Mouse (Mus musculus): Measurements from ENCODE around the gene 1700029I15Rik. TPM values are rescaled to one million over a fixed set of nuclear protein-coding genes. Genes with fewer than 3 reads are reported as not detected.

1700029I15Rik gene
- total RNA-seq, 1 experiment = 1.3 TPM

- in situ Hi-C loops (cut with MboI; ENCODE audit: low sequenced_read_pairs in 2 of 2, unreplicated experiment in 2 of 2) = no loop called here
- no peak overlapping the region for H3K27ac ChIP-seq (ENCODE audit: insufficient read depth, low read depth, low read length, poor library complexity, severe bottlenecking)
- no peaks in the 10 kb centered on the region for H3K9me3 ChIP-seq (ENCODE audit: control insufficient read depth, insufficient read depth, low read depth, low read length)
- H3K4me3 ChIP-seq (ENCODE audit: insufficient read depth in 1 of 2, low read depth in 1 of 2, low read length in 2 of 2, poor library complexity in 1 of 2, severe bottlenecking in 1 of 2) = no peak overlapping the region
- H3K9ac ChIP-seq (ENCODE audit: insufficient read depth, low read depth, low read length, poor library complexity, severe bottlenecking) = no peak overlapping the region
- no peak for DNase-seq (ENCODE audit: low read depth, low spot score)
- no peak for TF ChIP-seq HCFC1 (IDR thresholded peaks at IDR 0.05; ENCODE audit: borderline replicate concordance, insufficient read depth, low read length)
- H3K36me3 ChIP-seq (ENCODE audit: control insufficient read depth, insufficient read depth, low read length, poor library complexity, severe bottlenecking) = peaks cover 22% of the 10 kb centered on the region; the same call in 1 of the 2 replicates
- peaks cover 2 to 11% of the 10 kb centered on the region in 2 experiments; a peak in 1 of 4 replicates for H3K4me1 ChIP-seq (ENCODE audit: control insufficient read depth in 2 of 2, insufficient read depth in 2 of 2, low read length in 2 of 2, poor library complexity in 1 of 2)
Observed at GRCm38 (mm10) chr2:92387646-92388045, 5.3 kb downstream of the 1700029I15Rik start.

- no peak overlapping the region for H3K9ac ChIP-seq (ENCODE audit: insufficient read depth, low read depth, low read length, poor library complexity, severe bottlenecking)
- peaks cover 22% of the 10 kb centered on the region; the same call in 1 of the 2 replicates for H3K36me3 ChIP-seq (ENCODE audit: control insufficient read depth, insufficient read depth, low read length, poor library complexity, severe bottlenecking)
- no peak for DNase-seq (ENCODE audit: low read depth, low spot score)
- H3K9me3 ChIP-seq (ENCODE audit: control insufficient read depth, insufficient read depth, low read depth, low read length) = no peaks in the 10 kb centered on the region
- H3K4me1 ChIP-seq (ENCODE audit: control insufficient read depth in 2 of 2, insufficient read depth in 2 of 2, low read length in 2 of 2, poor library complexity in 1 of 2) = peaks cover 2 to 14% of the 10 kb centered on the region in 2 experiments; a peak in 1 of 4 replicates
- H3K4me3 ChIP-seq (ENCODE audit: insufficient read depth in 1 of 2, low read depth in 1 of 2, low read length in 2 of 2, poor library complexity in 1 of 2, severe bottlenecking in 1 of 2) = no peak overlapping the region
- in situ Hi-C loops (cut with MboI; ENCODE audit: low sequenced_read_pairs in 2 of 2, unreplicated experiment in 2 of 2) = no loop called here
- no peak overlapping the region for H3K27ac ChIP-seq (ENCODE audit: insufficient read depth, low read depth, low read length, poor library complexity, severe bottlenecking)
- no peak for TF ChIP-seq MAFK (IDR thresholded peaks at IDR 0.05; ENCODE audit: insufficient read depth, low read depth, low read length)
- TF ChIP-seq ZC3H11A (IDR thresholded peaks at IDR 0.05; ENCODE audit: borderline replicate concordance, low read depth, low read length) = no peak
- TF ChIP-seq ZNF384 (IDR thresholded peaks at IDR 0.05; ENCODE audit: low read depth, low read length) = no peak
Observed at GRCm38 (mm10) chr2:92388081-92388517, 5.8 kb downstream of the 1700029I15Rik start.

- DNase-seq (ENCODE audit: low read depth, low spot score) = peak; percentile 95
- Histone ChIP-seq H3K9me3 (ENCODE audit: control insufficient read depth, insufficient read depth, low read depth, low read length) (no peaks in the 10 kb centered on the region), H3K36me3 (ENCODE audit: control insufficient read depth, insufficient read depth, low read length, poor library complexity, severe bottlenecking) (peaks cover 20% of the 10 kb centered on the region; the same call in 1 of the 2 replicates), H3K4me3 (ENCODE audit: insufficient read depth in 1 of 2, low read depth in 1 of 2, low read length in 2 of 2, poor library complexity in 1 of 2, severe bottlenecking in 1 of 2) (peak overlapping the region; percentile 10 to 76), H3K4me1 (ENCODE audit: control insufficient read depth in 2 of 2, insufficient read depth in 2 of 2, low read length in 2 of 2, poor library complexity in 1 of 2) (peaks cover 2 to 14% of the 10 kb centered on the region in 2 experiments; a peak in 1 of 4 replicates), H3K9ac (ENCODE audit: insufficient read depth, low read depth, low read length, poor library complexity, severe bottlenecking) (peak overlapping the region; percentile 63), H3K27ac (ENCODE audit: insufficient read depth, low read depth, low read length, poor library complexity, severe bottlenecking) (peak overlapping the region; percentile 66; the same call in 1 of the 2 replicates)
- in situ Hi-C loops (cut with MboI; ENCODE audit: low sequenced_read_pairs in 2 of 2, unreplicated experiment in 2 of 2) = no loop called here
- TF ChIP-seq HCFC1 (IDR thresholded peaks at IDR 0.05; ENCODE audit: borderline replicate concordance, insufficient read depth, low read length) (0 out of 2 replicates have a peak, but pooled peaks have one; percentile 48), ZNF384 (IDR thresholded peaks at IDR 0.05; ENCODE audit: low read depth, low read length) (no peak)
Observed at GRCm38 (mm10) chr2:92388891-92389641, 6.7 kb downstream of the 1700029I15Rik start.

DNA sequence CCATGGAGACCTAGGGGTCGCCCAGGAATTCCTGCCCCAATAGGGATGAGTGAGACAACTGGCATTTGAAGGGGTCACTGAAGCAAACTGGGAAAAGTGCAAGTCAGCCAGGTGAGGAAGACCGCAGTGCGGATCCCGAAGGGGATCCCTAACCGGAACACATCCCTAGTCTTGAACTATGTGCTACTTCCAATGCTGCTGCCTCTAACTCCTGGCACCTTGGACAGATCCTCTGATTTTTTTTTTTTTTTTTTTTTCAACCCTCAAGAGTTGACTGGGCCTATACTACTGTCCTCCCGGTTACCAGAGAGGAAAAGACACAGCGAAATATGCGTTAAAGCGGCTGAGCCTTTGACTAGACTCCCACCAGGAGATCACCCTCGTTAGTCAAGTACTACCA is 7.3 kb downstream of the 1700029I15Rik start:
- peak overlapping the region in 1 of 2 experiments; percentile 76; a peak in 1 of 4 replicates for H3K4me3 ChIP-seq (ENCODE audit: insufficient read depth in 1 of 2, low read depth in 1 of 2, low read length in 2 of 2, poor library complexity in 1 of 2, severe bottlenecking in 1 of 2)
- H3K9me3 ChIP-seq (ENCODE audit: control insufficient read depth, insufficient read depth, low read depth, low read length) = no peaks in the 10 kb centered on the region
- peaks cover 2 to 14% of the 10 kb centered on the region in 2 experiments; a peak in 1 of 4 replicates for H3K4me1 ChIP-seq (ENCODE audit: control insufficient read depth in 2 of 2, insufficient read depth in 2 of 2, low read length in 2 of 2, poor library complexity in 1 of 2)
- in situ Hi-C loops (cut with MboI; ENCODE audit: low sequenced_read_pairs in 2 of 2, unreplicated experiment in 2 of 2) = no loop called here
- H3K27ac ChIP-seq (ENCODE audit: insufficient read depth, low read depth, low read length, poor library complexity, severe bottlenecking) = peak overlapping the region; percentile 66; the same call in 1 of the 2 replicates
- no peak for TF ChIP-seq HCFC1 (IDR thresholded peaks at IDR 0.05; ENCODE audit: borderline replicate concordance, insufficient read depth, low read length)
- TF ChIP-seq ZNF384 (IDR thresholded peaks at IDR 0.05; ENCODE audit: low read depth, low read length) = peak; percentile 100
- TF ChIP-seq ZC3H11A (IDR thresholded peaks at IDR 0.05; ENCODE audit: borderline replicate concordance, low read depth, low read length) = no peak
- peak; percentile 69 for TF ChIP-seq MAFK (IDR thresholded peaks at IDR 0.05; ENCODE audit: insufficient read depth, low read depth, low read length)
- no peak for TF ChIP-seq CHD2 (IDR thresholded peaks at IDR 0.05; ENCODE audit: low read depth, low read length)
- peaks cover 20% of the 10 kb centered on the region; the same call in 1 of the 2 replicates for H3K36me3 ChIP-seq (ENCODE audit: control insufficient read depth, insufficient read depth, low read length, poor library complexity, severe bottlenecking)
- DNase-seq (ENCODE audit: low read depth, low spot score) = no peak
- no peak overlapping the region for H3K9ac ChIP-seq (ENCODE audit: insufficient read depth, low read depth, low read length, poor library complexity, severe bottlenecking)
